Mouse (Mus musculus) thymus, postnatal 14 days (tissue): Measurements from ENCODE around the gene Dgkb.

ENCODE experiments used
- DNase-seq: peaks from one replicate; pipeline ENCODE4 v3.0.0; 2021

The Dgkb gene

GRCm38 (mm10) chr12:37996417-37996946 is 179.0 kb downstream of the Dgkb start:
- DNase-seq, result no peak

GRCm38 (mm10) chr12:38017674-38018073 is 200.1 kb downstream of the Dgkb start:
- no peak for DNase-seq

- no peak for DNase-seq
Measured at GRCm38 (mm10) chr12:38047256-38047655, 229.7 kb downstream of the Dgkb start.

GRCm38 (mm10) chr12:38088224-38088623 is 270.7 kb downstream of the Dgkb start:
- DNase-seq, result no peak

GRCm38 (mm10) chr12:38111928-38112327 is 294.4 kb downstream of the Dgkb start:
- no peak for DNase-seq

- no peak for DNase-seq
Measured at GRCm38 (mm10) chr12:38114990-38115615, 297.6 kb downstream of the Dgkb start.

GRCm38 (mm10) chr12:38123524-38123923 is 306.0 kb downstream of the Dgkb start:
- DNase-seq, result no peak

GRCm38 (mm10) chr12:38125297-38125696 is 307.8 kb downstream of the Dgkb start:
- no peak for DNase-seq

- DNase-seq, result peak; percentile 5
Measured at GRCm38 (mm10) chr12:38130209-38130915, 312.8 kb downstream of the Dgkb start.

GRCm38 (mm10) chr12:38136379-38136778 is 318.9 kb downstream of the Dgkb start:
- DNase-seq, result no peak

GRCm38 (mm10) chr12:38140039-38140438 is 322.5 kb downstream of the Dgkb start:
- DNase-seq, result no peak

GRCm38 (mm10) chr12:38232665-38233064 is 415.1 kb downstream of the Dgkb start:
- DNase-seq, result no peak

GRCm38 (mm10) chr12:38268856-38269255 is 451.3 kb downstream of the Dgkb start:
- no peak for DNase-seq

GRCm38 (mm10) chr12:38301497-38301896 is 484.0 kb downstream of the Dgkb start:
- DNase-seq, result no peak

- no peak for DNase-seq
Measured at GRCm38 (mm10) chr12:38303841-38304240, 486.3 kb downstream of the Dgkb start.

- DNase-seq, result no peak
Measured at GRCm38 (mm10) chr12:38304245-38304644, 486.7 kb downstream of the Dgkb start.

GRCm38 (mm10) chr12:38309885-38310284 is 492.4 kb downstream of the Dgkb start:
- no peak for DNase-seq

- DNase-seq, result no peak
Measured at GRCm38 (mm10) chr12:38327729-38328271, 510.3 kb downstream of the Dgkb start.

GRCm38 (mm10) chr12:38328779-38329178 is 511.3 kb downstream of the Dgkb start:
- DNase-seq, result no peak

- peak; percentile 7 for DNase-seq
Measured at GRCm38 (mm10) chr12:38342657-38343056, 525.1 kb downstream of the Dgkb start.

- no peak for DNase-seq
Measured at GRCm38 (mm10) chr12:38352481-38352880, 535.0 kb downstream of the Dgkb start.

GRCm38 (mm10) chr12:38356386-38356785 is 538.9 kb downstream of the Dgkb start:
- no peak for DNase-seq

- no peak for DNase-seq
Measured at GRCm38 (mm10) chr12:38361491-38361890, 544.0 kb downstream of the Dgkb start.

GRCm38 (mm10) chr12:38371597-38371996 is 554.1 kb downstream of the Dgkb start:
- no peak for DNase-seq
